Mouse (Mus musculus) liver, adult (tissue): Measurements from ENCODE around the gene Gm45713.

Experiments
- GATA4 ChIP-seq: IDR thresholded peaks from 2 replicates; pipeline ENCODE4 v1.6.1; 2014; ENCODE audit warnings: mild to moderate bottlenecking, low read length; ENCODE audit not compliant: insufficient replicate concordance

The Gm45713 gene

GRCm38 (mm10) chr7:45165701-45166100 is 29.7 kb upstream of the Gm45713 start:
- no peak for TF ChIP-seq GATA4

GRCm38 (mm10) chr7:45164833-45165232 is 28.8 kb upstream of the Gm45713 start:
- TF ChIP-seq GATA4, result no peak

GRCm38 (mm10) chr7:45163735-45164490 is 27.9 kb upstream of the Gm45713 start, which contains the start of gene Slc17a7:
Slc17a7 (plus strand) TSS chr7:45163949.
- no peak for TF ChIP-seq GATA4

- TF ChIP-seq GATA4, result no peak
Measured at GRCm38 (mm10) chr7:45162996-45163615, 27.1 kb upstream of the Gm45713 start.

- no peak for TF ChIP-seq GATA4
Measured at GRCm38 (mm10) chr7:45162551-45162950, 26.5 kb upstream of the Gm45713 start.

DNA sequence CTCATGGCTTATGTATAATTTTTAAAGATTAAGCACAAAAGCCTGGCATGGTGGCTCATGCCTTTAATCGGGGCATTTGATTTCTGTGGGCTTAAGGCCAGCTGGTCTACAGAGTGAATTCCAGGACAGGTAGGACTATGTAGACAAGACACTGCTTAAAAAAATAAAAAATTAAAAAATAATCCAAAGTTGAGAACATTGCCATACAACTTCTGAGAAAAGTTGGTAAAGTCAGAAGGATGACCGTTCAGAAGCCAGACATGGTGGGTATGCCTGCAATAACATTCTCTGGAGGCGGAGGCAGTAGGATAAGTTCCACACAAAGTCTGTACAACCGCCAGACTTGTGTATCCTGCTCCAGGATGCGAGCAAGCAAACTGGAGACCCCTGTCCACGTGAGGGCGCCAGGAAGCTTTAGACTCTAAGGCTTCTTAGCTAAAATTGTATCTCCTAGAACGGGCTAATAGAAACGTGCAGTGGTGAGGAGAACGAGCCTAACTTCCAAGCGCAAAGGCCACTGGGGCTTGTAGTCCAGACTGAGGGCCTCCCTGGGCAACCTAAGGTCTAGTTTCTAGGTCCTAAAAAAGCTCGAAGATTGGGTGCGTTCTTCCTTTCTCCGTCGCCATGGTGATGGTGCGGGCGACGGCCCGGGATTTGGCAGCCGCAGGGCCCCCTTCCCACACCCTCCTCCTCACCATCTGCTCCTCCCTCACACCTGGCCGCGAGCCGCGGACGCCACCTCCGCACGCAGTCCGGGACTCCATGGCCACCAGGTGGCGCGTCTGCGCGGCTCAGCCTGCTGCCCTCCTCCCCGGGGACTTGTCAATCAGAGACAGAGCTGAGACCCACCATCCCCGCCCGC is 25.8 kb upstream of the Gm45713 start:
- no peak for TF ChIP-seq GATA4

DNA sequence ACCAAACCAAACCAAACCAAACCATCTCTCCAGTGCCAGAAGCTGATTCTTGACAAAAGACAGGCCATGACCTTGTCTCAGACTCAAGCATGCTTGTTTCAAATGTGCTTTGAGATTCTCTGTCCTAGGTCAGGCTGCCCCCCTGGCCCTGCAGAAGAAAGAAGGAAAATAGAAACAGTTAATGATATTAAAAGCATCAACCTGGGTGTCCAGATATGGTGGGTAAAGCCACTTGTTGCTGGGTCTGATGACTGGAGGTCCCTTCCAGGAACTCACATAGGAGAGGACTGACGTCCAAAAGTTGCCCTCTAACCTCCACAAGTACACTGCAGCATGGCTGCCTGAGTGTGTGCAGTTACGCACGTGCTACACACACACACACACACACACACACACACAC is 24.8 kb upstream of the Gm45713 start:
- TF ChIP-seq GATA4, result no peak

- TF ChIP-seq GATA4, result no peak
Measured at GRCm38 (mm10) chr7:45160316-45160800, 24.3 kb upstream of the Gm45713 start.

- TF ChIP-seq GATA4, result no peak
Measured at GRCm38 (mm10) chr7:45158991-45159390, 23.0 kb upstream of the Gm45713 start.

GRCm38 (mm10) chr7:45157459-45157858 is 21.4 kb upstream of the Gm45713 start:
- no peak for TF ChIP-seq GATA4

- no peak for TF ChIP-seq GATA4
Measured at GRCm38 (mm10) chr7:45156206-45156605, 20.2 kb upstream of the Gm45713 start.

- TF ChIP-seq GATA4, result no peak
Measured at GRCm38 (mm10) chr7:45155590-45155989, 19.6 kb upstream of the Gm45713 start.

DNA sequence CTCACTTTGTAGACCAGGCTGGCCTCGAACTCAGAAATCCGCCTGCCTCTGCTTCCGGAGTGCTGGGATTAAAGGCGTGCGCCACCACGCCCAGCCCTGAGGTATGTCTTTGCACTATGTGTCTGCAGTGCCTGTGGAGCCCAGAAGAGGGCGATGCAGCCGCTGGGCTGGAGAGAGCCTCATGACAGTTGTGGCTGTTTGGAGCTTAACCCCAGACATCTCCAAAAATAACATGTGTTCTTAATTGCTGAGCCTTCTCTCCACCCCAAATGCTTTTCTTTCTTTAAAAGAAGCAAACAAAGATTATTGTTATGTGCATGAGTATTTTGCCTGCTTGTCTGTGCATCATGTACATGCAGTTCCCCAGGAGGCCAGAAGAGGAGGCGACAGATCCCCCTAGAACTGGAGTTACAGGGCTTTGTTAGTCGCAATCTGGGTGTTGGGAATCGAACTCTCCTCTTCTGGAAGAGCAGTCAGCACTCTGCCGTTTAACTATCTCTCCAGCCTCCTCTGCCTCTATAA is 19.0 kb upstream of the Gm45713 start:
- TF ChIP-seq GATA4, result no peak

- no peak for TF ChIP-seq GATA4
Measured at GRCm38 (mm10) chr7:45154096-45154992, 18.3 kb upstream of the Gm45713 start, which contains the start of the genes Pih1d1 and Aldh16a1. Pih1d1 (plus strand) TSS chr7:45154303. Aldh16a1 (minus strand) TSS chr7:45154584.
